Mouse (Mus musculus) midbrain, embryonic 16.5 days (tissue): ENCODE data around the gene Sulf2. TPM values are rescaled to one million over a fixed set of nuclear protein-coding genes. Genes with fewer than 3 reads are reported as not detected.

Experiments
- ATAC-seq: fragments of 200-750 bp; cut with Nextera tagmentation; 2 replicates; pipeline ENCODE4 v1.8.0; 2017; ENCODE audit warnings: moderate TSS enrichment
- H3K27ac ChIP-seq: fragments of 300-500 bp; sonication (generic); 2 replicates; pipeline ENCODE4 v1.5.1; 2014; ENCODE audit warnings: mild to moderate bottlenecking, low read length, mixed read lengths
- H3K27me3 ChIP-seq: fragments of 300-500 bp; sonication (generic); 2 replicates; pipeline ENCODE4 v1.6.1; 2014; ENCODE audit warnings: low read depth, low read length, mixed read lengths; ENCODE audit not compliant: control insufficient read depth, insufficient read depth
- H3K36me3 ChIP-seq: fragments of 300-500 bp; sonication (generic); 2 replicates; pipeline ENCODE4 v1.6.1; 2014; ENCODE audit warnings: mild to moderate bottlenecking, low read length, moderate library complexity, mixed read lengths; ENCODE audit not compliant: control insufficient read depth, insufficient read depth
- H3K4me1 ChIP-seq: fragments of 300-500 bp; sonication (generic); 2 replicates; pipeline ENCODE4 v1.6.1; 2014; ENCODE audit warnings: mild to moderate bottlenecking, low read length, mixed read lengths; ENCODE audit not compliant: control insufficient read depth, insufficient read depth
- H3K4me2 ChIP-seq: fragments of 300-500 bp; sonication (generic); 2 replicates; pipeline ENCODE4 v1.6.1; 2014; ENCODE audit warnings: mild to moderate bottlenecking, low read length, mixed read lengths
- H3K4me3 ChIP-seq: fragments of 300-500 bp; sonication (generic); 2 replicates; pipeline ENCODE4 v1.5.1; 2014; ENCODE audit warnings: low read depth, mild to moderate bottlenecking, low read length, moderate library complexity, mixed read lengths
- H3K9ac ChIP-seq: fragments of 300-500 bp; sonication (generic); 2 replicates; pipeline ENCODE4 v1.6.1; 2014; ENCODE audit warnings: low read depth, low read length, mixed read lengths
- H3K9me3 ChIP-seq: fragments of 300-500 bp; sonication (generic); replicated peaks from 2 replicates; pipeline ENCODE4 v1.6.1; 2014; ENCODE audit warnings: mild to moderate bottlenecking, low read length, mixed read lengths; ENCODE audit not compliant: control insufficient read depth, poor library complexity, severe bottlenecking
- WGBS: fragments of 180-500 bp; shearing (Covaris S2); extraction: QIAGEN DNeasy Blood & Tissue Kit; methylation state at CpG from one replicate; pipeline ENCODE4 v1.1.7; 2014; 5-methylcytosine and 5-hydroxymethylcytosine counted together
- polyA plus RNA-seq: library from polyadenylated mRNA; unstranded; fragments of >200 nt; fragmentation: Nextera tagmentation; extraction: Ambion mirVana; gene quantifications from 2 replicates; pipeline ENCODE4 v1.2.1, GENCODE M21; 2015

Sulf2 gene
- polyA plus RNA-seq, 1 experiment from 2014 or later = 88.1 TPM

GRCm38 (mm10) chr2:166138308-166138707 lies 17.2 kb downstream of the Sulf2 start:
- H3K4me3 ChIP-seq = no peak overlapping the region
- 71% methylated on average over 1 of the region's 1 CpGs for WGBS
- no peak for ATAC-seq
- H3K27ac ChIP-seq = no peak overlapping the region
- H3K27me3 ChIP-seq = no peaks in the 10 kb centered on the region
- no peaks in the 10 kb centered on the region for H3K9me3 ChIP-seq
- no peak overlapping the region for H3K4me2 ChIP-seq
- H3K9ac ChIP-seq = no peak overlapping the region
- peaks cover 17% of the 10 kb centered on the region; the same call in 1 of the 2 replicates for H3K4me1 ChIP-seq
- H3K36me3 ChIP-seq = no peaks in the 10 kb centered on the region

GRCm38 (mm10) chr2:166137467-166137866 lies 18.0 kb downstream of the Sulf2 start:
- H3K27me3 ChIP-seq = no peaks in the 10 kb centered on the region
- H3K4me2 ChIP-seq = no peak overlapping the region
- H3K4me3 ChIP-seq = no peak overlapping the region
- peaks cover 11% of the 10 kb centered on the region; the same call in 1 of the 2 replicates for H3K4me1 ChIP-seq
- 81% methylated on average over 4 of the region's 4 CpGs for WGBS
- H3K9ac ChIP-seq = no peak overlapping the region
- ATAC-seq = no peak
- H3K27ac ChIP-seq = no peak overlapping the region
- H3K36me3 ChIP-seq = no peaks in the 10 kb centered on the region; the same call in 1 of the 2 replicates
- H3K9me3 ChIP-seq = no peaks in the 10 kb centered on the region

- Histone ChIP-seq H3K9me3 (no peaks in the 10 kb centered on the region), H3K4me2 (no peak overlapping the region; the same call in 1 of the 2 replicates), H3K9ac (peak overlapping the region; percentile 32; the same call in 1 of the 2 replicates), H3K27me3 (no peaks in the 10 kb centered on the region), H3K4me1 (peaks cover 8% of the 10 kb centered on the region; the same call in 1 of the 2 replicates), H3K4me3 (no peak overlapping the region), H3K36me3 (peaks cover 9% of the 10 kb centered on the region), H3K27ac (0 out of 2 replicates have a peak overlapping the region, but pooled peaks have one; percentile 47)
- ATAC-seq = peak; percentile 60; the same call in 1 of the 2 replicates
- 35% methylated on average over 16 of the region's 16 CpGs for WGBS
Measured at GRCm38 (mm10) chr2:166135711-166136485, 19.6 kb downstream of the Sulf2 start.

- Histone ChIP-seq H3K4me2 (no peak overlapping the region), H3K4me3 (no peak overlapping the region), H3K4me1 (no peaks in the 10 kb centered on the region), H3K36me3 (peaks cover 13% of the 10 kb centered on the region), H3K27me3 (no peaks in the 10 kb centered on the region), H3K27ac (no peak overlapping the region), H3K9ac (no peak overlapping the region), H3K9me3 (no peaks in the 10 kb centered on the region)
- 95% methylated on average over 4 of the region's 4 CpGs for WGBS
- no peak for ATAC-seq
Measured at GRCm38 (mm10) chr2:166128756-166129155, 26.7 kb downstream of the Sulf2 start.

GRCm38 (mm10) chr2:166128032-166128431 lies 27.4 kb downstream of the Sulf2 start:
- no peak for ATAC-seq
- peaks cover 13% of the 10 kb centered on the region for H3K36me3 ChIP-seq
- no peaks in the 10 kb centered on the region for H3K4me1 ChIP-seq
- H3K9ac ChIP-seq = no peak overlapping the region
- H3K27ac ChIP-seq = no peak overlapping the region
- no peaks in the 10 kb centered on the region for H3K9me3 ChIP-seq
- no peak overlapping the region for H3K4me3 ChIP-seq
- WGBS = 91% methylated on average over 15 of the region's 15 CpGs
- no peak overlapping the region for H3K4me2 ChIP-seq
- H3K27me3 ChIP-seq = no peaks in the 10 kb centered on the region

GRCm38 (mm10) chr2:166126343-166126742 lies 29.1 kb downstream of the Sulf2 start:
- Histone ChIP-seq H3K27me3 (no peaks in the 10 kb centered on the region), H3K9ac (no peak overlapping the region), H3K4me1 (no peaks in the 10 kb centered on the region), H3K4me3 (no peak overlapping the region), H3K36me3 (peaks cover 8% of the 10 kb centered on the region), H3K4me2 (no peak overlapping the region), H3K9me3 (no peaks in the 10 kb centered on the region), H3K27ac (no peak overlapping the region)
- no peak for ATAC-seq
- 87% methylated on average over 11 of the region's 11 CpGs for WGBS

- no peak for ATAC-seq
- Histone ChIP-seq H3K4me1 (no peaks in the 10 kb centered on the region), H3K4me3 (no peak overlapping the region), H3K36me3 (0 out of 2 replicates have a peak, but pooled peaks cover 2% of the 10 kb centered on the region), H3K27me3 (no peaks in the 10 kb centered on the region), H3K4me2 (no peak overlapping the region), H3K9me3 (no peaks in the 10 kb centered on the region), H3K9ac (no peak overlapping the region), H3K27ac (no peak overlapping the region)
- WGBS = 75% methylated on average over 13 of the region's 13 CpGs
Measured at GRCm38 (mm10) chr2:166125492-166126252, 29.8 kb downstream of the Sulf2 start.

- 57% methylated on average over 1 of the region's 2 CpGs for WGBS
- no peak overlapping the region for H3K27ac ChIP-seq
- ATAC-seq = no peak
- 0 out of 2 replicates have a peak, but pooled peaks cover 2% of the 10 kb centered on the region for H3K36me3 ChIP-seq
- H3K4me2 ChIP-seq = no peak overlapping the region
- no peaks in the 10 kb centered on the region for H3K9me3 ChIP-seq
- H3K27me3 ChIP-seq = no peaks in the 10 kb centered on the region
- H3K4me1 ChIP-seq = no peaks in the 10 kb centered on the region
- no peak overlapping the region for H3K4me3 ChIP-seq
- no peak overlapping the region for H3K9ac ChIP-seq
Measured at GRCm38 (mm10) chr2:166125033-166125432, 30.4 kb downstream of the Sulf2 start.

GRCm38 (mm10) chr2:166122781-166123180 lies 32.7 kb downstream of the Sulf2 start:
- 86% methylated on average over 6 of the region's 6 CpGs for WGBS
- H3K9me3 ChIP-seq = no peaks in the 10 kb centered on the region
- no peaks in the 10 kb centered on the region for H3K27me3 ChIP-seq

More at GRCm38 (mm10) chr2:166122781-166123180, 32.7 kb downstream of the Sulf2 start:
- no peaks in the 10 kb centered on the region for H3K36me3 ChIP-seq
- H3K4me3 ChIP-seq = no peak overlapping the region
- H3K4me2 ChIP-seq = no peak overlapping the region
- no peaks in the 10 kb centered on the region for H3K4me1 ChIP-seq
- no peak overlapping the region for H3K9ac ChIP-seq
- no peak overlapping the region for H3K27ac ChIP-seq
- ATAC-seq = no peak
